8 mouse cellular contexts compared by ENCODE assay signal in genomic region chr11:102214430-102215156, GRCm38 (mm10). TPM values are rescaled to one million over a fixed set of nuclear protein-coding genes. Genes with fewer than 3 reads are reported as not detected.
DNase-seq lines count a peak whose midpoint lies in the region; ATAC-seq and TF ChIP-seq lines count a peak whose summit lies in the region.

No protein-coding gene starts in this region.

- TF ChIP-seq EP300 in lung, postnatal 0 days (IDR thresholded peaks at IDR 0.05), result no peak

- H3K4me3 ChIP-seq in lung, postnatal 0 days (ENCODE audit: low read depth, low read length), result no peak overlapping the region
- no peak overlapping the region for H3K4me3 ChIP-seq in heart, embryonic 14.5 days (ENCODE audit: control insufficient read depth in 1 of 2, insufficient read depth in 1 of 2, low read depth in 1 of 2, low read length in 2 of 2)
- H3K4me3 ChIP-seq in neural tube, embryonic 15.5 days (replicated peaks), result no peak overlapping the region

- ATAC-seq in lung, postnatal 0 days, result no peak
- no peak for ATAC-seq in heart, embryonic 14.5 days (ENCODE audit: insufficient number of reproducible peaks, insufficient read depth, low FRiP score, low read depth)
- no peak for ATAC-seq in neural tube, embryonic 15.5 days (ENCODE audit: low FRiP score)

- H3K36me3 ChIP-seq in lung, postnatal 0 days (ENCODE audit: insufficient read depth, low read length), result no peaks in the 10 kb centered on the region
- peaks cover 6% of the 10 kb centered on the region; the same call in 1 of the 2 replicates for H3K36me3 ChIP-seq in heart, embryonic 14.5 days (ENCODE audit: control insufficient read depth, insufficient read depth, low read length)
- 0 out of 2 replicates have a peak, but pooled peaks cover 9% of the 10 kb centered on the region for H3K36me3 ChIP-seq in neural tube, embryonic 15.5 days

- DNase-seq in gastrocnemius, postnatal 10 days, result peak; percentile 41
- no peak for DNase-seq in gastrocnemius, postnatal 25 days
- peak; percentile 19 for DNase-seq in lung, postnatal 0 days (ENCODE audit: low spot score)
- DNase-seq in lung, adult 18-20 months, result no peak
- no peak for DNase-seq in retina, postnatal 1 day
- DNase-seq in layer of hippocampus, postnatal 36 days, result no peak

- peaks cover 60% of the 10 kb centered on the region for H3K4me1 ChIP-seq in lung, postnatal 0 days (ENCODE audit: insufficient read depth, low read depth, low read length)
- H3K4me1 ChIP-seq in heart, embryonic 14.5 days (ENCODE audit: control insufficient read depth in 2 of 2, insufficient read depth in 2 of 2, low read length in 2 of 2), result peaks cover 57 to 81% of the 10 kb centered on the region in 2 experiments
- H3K4me1 ChIP-seq in neural tube, embryonic 15.5 days, result peaks cover 91% of the 10 kb centered on the region

- H3K9ac ChIP-seq in lung, postnatal 0 days (replicated peaks; ENCODE audit: low read depth), result no peak overlapping the region
- peak overlapping the region; percentile 25; the same call in 1 of the 2 replicates for H3K9ac ChIP-seq in heart, embryonic 14.5 days (ENCODE audit: low read length)
- no peak overlapping the region; the same call in 1 of the 2 replicates for H3K9ac ChIP-seq in neural tube, embryonic 15.5 days (replicated peaks)

- 34% methylated on average over 10 of the region's 10 CpGs for WGBS in lung, postnatal 0 days
- WGBS in heart, embryonic 14.5 days, result 17% methylated on average over 10 of the region's 10 CpGs
- 40% methylated on average over 10 of the region's 10 CpGs for WGBS in neural tube, embryonic 15.5 days

- H3K4me2 ChIP-seq in lung, postnatal 0 days (replicated peaks; ENCODE audit: low read depth, low read length), result no peak overlapping the region; the same call in 1 of the 2 replicates
- H3K4me2 ChIP-seq in heart, embryonic 14.5 days (ENCODE audit: low read length), result peak overlapping the region; percentile 80
- no peak overlapping the region for H3K4me2 ChIP-seq in neural tube, embryonic 15.5 days

- peak overlapping the region; percentile 47 for H3K27ac ChIP-seq in lung, postnatal 0 days (ENCODE audit: low read length)
- peak overlapping the region; percentile 86 to 94; a peak in 3 of 4 replicates for H3K27ac ChIP-seq in heart, embryonic 14.5 days (replicated peaks in 1 of 2; ENCODE audit: control insufficient read depth in 1 of 2, insufficient read depth in 1 of 2, low read depth in 2 of 2, low read length in 2 of 2)
- H3K27ac ChIP-seq in neural tube, embryonic 15.5 days (replicated peaks), result peak overlapping the region; percentile 33; the same call in 1 of the 2 replicates

- H3K9me3 ChIP-seq in lung, postnatal 0 days (ENCODE audit: low read length), result no peaks in the 10 kb centered on the region
- H3K9me3 ChIP-seq in heart, embryonic 14.5 days (ENCODE audit: control insufficient read depth, low read length), result no peaks in the 10 kb centered on the region
- H3K9me3 ChIP-seq in neural tube, embryonic 15.5 days (replicated peaks), result no peaks in the 10 kb centered on the region

- no peak for TF ChIP-seq CTCF in lung, postnatal 0 days (IDR thresholded peaks at IDR 0.05)

- H3K27me3 ChIP-seq in lung, postnatal 0 days (replicated peaks; ENCODE audit: insufficient read depth, low read length), result no peaks in the 10 kb centered on the region
- no peaks in the 10 kb centered on the region for H3K27me3 ChIP-seq in heart, embryonic 14.5 days (ENCODE audit: control insufficient read depth, insufficient read depth, low read length)
- no peaks in the 10 kb centered on the region for H3K27me3 ChIP-seq in neural tube, embryonic 15.5 days (replicated peaks)

RNA-seq across cellular contexts. Expression of gene Hdac5, which starts 15.4 kb away (rescaled TPM):
- total RNA-seq in gastrocnemius, postnatal 10 days (2021), result 10 to 100 TPM; 68.5 to 86.9 TPM
- total RNA-seq in gastrocnemius, postnatal 25 days (2021), result 10 to 100 TPM; 61.8 to 63.6 TPM
- 65.6 and 79.0 TPM in 2 replicates for polyA plus RNA-seq in lung, postnatal 0 days (2015; fragmentation: Nextera tagmentation; extraction: Ambion mirVana)
- 52.1 and 54.5 TPM in 2 replicates for polyA plus RNA-seq in heart, embryonic 14.5 days (2014; fragmentation: Nextera tagmentation; extraction: Ambion mirVana)
- 74.0 and 77.4 TPM in 2 replicates for polyA plus RNA-seq in neural tube, embryonic 15.5 days (2015; fragmentation: Nextera tagmentation; extraction: Ambion mirVana)
- 100 to 1,000 TPM; 227 to 234 TPM for total RNA-seq in layer of hippocampus, postnatal 36 days (2021)

RNA-seq across cellular contexts. Expression of gene G6pc3, which starts 25.2 kb away (rescaled TPM):
- 10 to 100 TPM; 32.2 to 34.6 TPM for total RNA-seq in gastrocnemius, postnatal 10 days (2021)
- total RNA-seq in gastrocnemius, postnatal 25 days (2021), result 10 to 100 TPM; 37.8 to 44.5 TPM
- 15.8 and 16.7 TPM in 2 replicates for polyA plus RNA-seq in lung, postnatal 0 days (2015; fragmentation: Nextera tagmentation; extraction: Ambion mirVana)
- polyA plus RNA-seq in heart, embryonic 14.5 days (2014; fragmentation: Nextera tagmentation; extraction: Ambion mirVana), result 24.8 and 27.8 TPM in 2 replicates
- polyA plus RNA-seq in neural tube, embryonic 15.5 days (2015; fragmentation: Nextera tagmentation; extraction: Ambion mirVana), result 40.4 and 42.0 TPM in 2 replicates
- total RNA-seq in layer of hippocampus, postnatal 36 days (2021), result 10 to 100 TPM; 52.0 to 58.5 TPM

RNA-seq across cellular contexts. Expression of gene Lsm12, which starts 29.5 kb away (rescaled TPM):
- 10 to 100 TPM; 83.1 to 84.4 TPM for total RNA-seq in gastrocnemius, postnatal 10 days (2021)
- total RNA-seq in gastrocnemius, postnatal 25 days (2021), result 10 to 100 TPM; 79.7 to 84.2 TPM
- polyA plus RNA-seq in lung, postnatal 0 days (2015; fragmentation: Nextera tagmentation; extraction: Ambion mirVana), result 74.7 and 79.9 TPM in 2 replicates
- polyA plus RNA-seq in heart, embryonic 14.5 days (2014; fragmentation: Nextera tagmentation; extraction: Ambion mirVana), result 60.3 and 62.1 TPM in 2 replicates
- polyA plus RNA-seq in neural tube, embryonic 15.5 days (2015; fragmentation: Nextera tagmentation; extraction: Ambion mirVana), result 111 and 121 TPM in 2 replicates
- total RNA-seq in layer of hippocampus, postnatal 36 days (2021), result 10 to 100 TPM; 59.4 to 60.8 TPM

RNA-seq across cellular contexts. Expression of gene BC030867, which starts 34.1 kb away (rescaled TPM):
- total RNA-seq in gastrocnemius, postnatal 10 days (2021), result 1 to 10 TPM in 1 of 2 experiments, under 1 TPM in 1; 0.99 to 1.2 TPM
- not detected for total RNA-seq in gastrocnemius, postnatal 25 days (2021)
- polyA plus RNA-seq in lung, postnatal 0 days (2015; fragmentation: Nextera tagmentation; extraction: Ambion mirVana), result 0.88 and 1.3 TPM in 2 replicates
- polyA plus RNA-seq in heart, embryonic 14.5 days (2014; fragmentation: Nextera tagmentation; extraction: Ambion mirVana), result 8.7 and 10.3 TPM in 2 replicates
- polyA plus RNA-seq in neural tube, embryonic 15.5 days (2015; fragmentation: Nextera tagmentation; extraction: Ambion mirVana), result 2.2 and 5.1 TPM in 2 replicates
- 1 to 10 TPM in 1 of 2 experiments, under 1 TPM in 1; 0.58 to 1.5 TPM for total RNA-seq in layer of hippocampus, postnatal 36 days (2021)

RNA-seq across cellular contexts. Expression of gene Asb16, which starts 54.0 kb away (rescaled TPM):
- 10 to 100 TPM; 48.7 to 54.4 TPM for total RNA-seq in gastrocnemius, postnatal 10 days (2021)
- total RNA-seq in gastrocnemius, postnatal 25 days (2021), result 10 to 100 TPM; 70.0 to 71.3 TPM
- not detected in 2 replicates for polyA plus RNA-seq in lung, postnatal 0 days (2015; fragmentation: Nextera tagmentation; extraction: Ambion mirVana)
- polyA plus RNA-seq in heart, embryonic 14.5 days (2014; fragmentation: Nextera tagmentation; extraction: Ambion mirVana), result 0.09 and 0.11 TPM in 2 replicates
- polyA plus RNA-seq in neural tube, embryonic 15.5 days (2015; fragmentation: Nextera tagmentation; extraction: Ambion mirVana), result 0.10 and 0.12 TPM in 2 replicates
- 1 to 10 TPM; 1.0 to 1.2 TPM for total RNA-seq in layer of hippocampus, postnatal 36 days (2021)

Comparison
In these comparisons a context has a peak if more than half of its experiments do, and no peak if none do; other contexts are left out.
1. DNase-seq: peak in gastrocnemius, postnatal 10 days (single experiment) and lung, postnatal 0 days (single experiment); none in gastrocnemius, postnatal 25 days (single experiment), lung, adult 18-20 months (0 of 2), retina, postnatal 1 day (single experiment) and layer of hippocampus, postnatal 36 days (0 of 2).
2. H3K27ac ChIP-seq: peak in every context shown above with its lines; median percentile 90 in heart, embryonic 14.5 days; 47 in lung, postnatal 0 days; 33 in neural tube, embryonic 15.5 days.